Mouse (Mus musculus): ENCODE measurements at regions not wholly inside any gene's neighbourhood (a gene's known extent, or its start where the extent isn't known, plus 50 kb on each side); places are given as distances from the start of the nearest gene placed in this dataset.

DNA sequence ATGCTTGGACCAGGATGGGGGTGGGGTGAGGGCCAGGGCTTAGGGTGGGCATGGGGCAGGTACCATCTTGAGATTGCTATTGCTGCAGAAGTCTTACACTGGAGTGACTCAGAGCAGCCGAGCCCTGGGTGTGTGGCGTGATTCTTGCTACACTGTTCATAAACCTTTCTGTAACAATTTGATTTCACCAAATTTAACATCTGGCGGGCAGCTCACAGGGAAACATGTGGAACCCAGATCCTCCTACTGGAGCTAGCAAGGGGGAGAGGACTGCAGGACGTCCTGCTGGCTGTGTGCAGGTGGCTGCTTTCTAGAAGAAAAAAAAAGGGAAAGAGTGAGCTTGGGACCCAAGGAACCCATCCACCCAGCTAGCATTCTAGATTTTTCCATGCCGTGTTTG, 719.7 kb downstream of the Vrk1 start:
- no peak for DNase-seq (ENCODE audit: low read depth)

DNA sequence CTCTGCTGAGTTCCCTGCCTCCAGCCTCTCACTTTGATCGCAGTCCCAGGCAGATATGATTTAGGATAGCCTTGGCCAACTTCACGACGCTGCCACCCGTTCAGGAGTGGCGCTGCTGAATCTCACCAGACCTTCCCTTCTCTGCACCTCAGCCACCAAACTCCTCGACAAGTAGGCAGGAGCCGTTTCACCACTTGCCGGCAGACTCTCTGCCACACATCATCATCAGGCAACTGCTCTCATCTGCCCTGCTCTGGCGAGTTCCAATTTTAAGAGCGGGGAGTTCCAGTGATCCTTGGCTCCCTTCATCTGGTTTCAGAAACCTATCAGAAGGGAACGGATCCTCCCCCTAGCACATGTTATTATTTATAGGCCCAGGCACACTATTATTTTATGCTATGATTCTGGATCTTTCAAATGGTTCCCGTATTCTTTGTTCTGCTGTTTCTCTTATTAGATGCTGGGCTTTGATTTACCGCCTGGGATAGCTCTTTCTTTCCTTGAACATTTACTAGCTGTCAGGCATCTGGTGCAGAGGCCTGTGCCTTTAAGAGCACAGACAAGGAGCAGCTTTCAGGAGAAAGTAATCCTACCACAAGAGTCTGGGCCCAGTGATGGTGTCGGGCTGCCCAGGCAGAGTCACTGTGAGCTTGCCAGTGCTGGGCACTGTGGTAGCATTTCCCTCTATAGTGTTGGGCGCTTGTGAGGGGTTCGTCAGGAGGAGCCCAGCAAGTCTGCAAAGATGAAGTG, 722.3 kb downstream of the Vrk1 start:
- no peak for DNase-seq (ENCODE audit: low read depth)

DNA sequence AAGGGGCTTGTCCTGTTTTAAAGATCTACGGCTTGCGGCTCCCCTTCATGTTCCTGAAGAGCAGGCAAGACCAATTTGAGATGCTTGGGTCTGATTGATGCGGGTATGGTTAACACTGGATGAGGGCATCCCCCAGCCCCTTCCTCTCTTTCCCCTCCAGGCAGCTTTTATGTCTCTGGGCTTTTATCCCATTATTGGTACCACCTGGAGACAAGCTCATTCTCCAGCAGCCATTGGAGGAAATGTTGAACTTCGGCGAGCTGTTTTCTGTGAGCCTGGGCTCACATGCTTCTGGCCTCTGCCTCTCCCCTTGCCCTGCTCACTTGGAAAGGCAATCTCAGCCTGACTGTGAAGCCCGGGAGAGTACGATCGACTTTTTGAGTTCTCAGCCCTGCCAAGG, 738.7 kb downstream of the Vrk1 start:
- no peak for DNase-seq (ENCODE audit: low read depth)

DNA sequence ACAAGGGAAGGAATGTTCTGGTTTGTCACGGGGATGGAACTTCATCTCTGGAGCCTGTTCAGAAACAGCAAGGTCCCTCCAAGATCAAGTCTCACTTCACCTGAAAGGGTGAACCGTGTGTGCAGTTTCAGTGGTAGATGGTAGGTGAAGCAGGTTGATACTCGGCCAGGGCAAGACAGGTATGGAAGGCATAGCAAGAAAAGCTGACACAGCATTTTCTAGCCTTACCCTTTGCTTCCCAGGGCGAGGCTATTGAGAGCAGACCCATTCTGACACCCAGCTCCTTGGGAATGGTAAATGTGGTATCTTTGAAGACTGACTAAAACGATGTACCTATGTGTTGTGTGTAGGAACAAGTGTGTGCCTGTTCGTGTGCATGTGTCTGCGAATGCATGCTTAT, 724.9 kb upstream of the 3110018I06Rik start:
- DNase-seq (ENCODE audit: low read depth): no peak

DNA sequence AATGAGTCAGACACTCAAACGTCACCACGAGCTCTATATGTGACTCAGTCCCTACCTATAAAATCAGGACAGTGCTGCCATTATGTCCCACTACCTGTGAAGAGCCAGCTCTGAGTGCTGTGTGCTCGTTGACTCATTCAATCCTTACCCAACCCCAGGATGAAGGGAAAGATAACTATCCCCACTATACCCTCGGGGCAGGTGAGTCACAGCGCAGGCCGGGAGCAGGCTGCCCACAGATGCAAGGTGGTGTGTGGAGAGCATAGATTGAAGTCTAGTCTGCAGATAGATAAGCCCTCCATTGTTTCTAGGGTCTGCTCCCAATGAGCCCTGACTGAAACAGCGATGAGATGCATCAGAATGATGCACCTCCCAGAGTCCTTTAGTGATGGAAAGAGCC, 723.9 kb upstream of the 3110018I06Rik start:
- DNase-seq (ENCODE audit: low read depth): no peak

DNA sequence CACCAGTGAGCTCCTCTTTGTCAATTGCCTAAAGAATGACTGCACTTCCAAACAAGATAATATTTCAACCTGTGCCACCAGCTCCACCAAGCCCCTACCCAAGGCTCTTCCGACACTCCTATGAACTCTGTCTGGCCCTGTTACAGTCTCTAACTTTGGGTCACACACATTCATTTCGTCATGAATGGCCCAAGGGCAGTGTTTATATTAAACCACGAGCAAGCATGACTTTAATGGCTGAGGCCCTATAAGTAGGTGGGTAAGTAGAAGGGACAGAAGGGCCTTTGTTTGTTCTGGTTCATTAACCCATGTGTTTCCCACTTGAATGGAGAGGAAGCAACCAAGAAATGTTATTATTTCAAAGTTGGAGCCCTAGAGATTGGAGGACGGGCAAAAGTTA, 714.9 kb upstream of the 3110018I06Rik start:
- no peak for DNase-seq (ENCODE audit: low read depth)

DNA sequence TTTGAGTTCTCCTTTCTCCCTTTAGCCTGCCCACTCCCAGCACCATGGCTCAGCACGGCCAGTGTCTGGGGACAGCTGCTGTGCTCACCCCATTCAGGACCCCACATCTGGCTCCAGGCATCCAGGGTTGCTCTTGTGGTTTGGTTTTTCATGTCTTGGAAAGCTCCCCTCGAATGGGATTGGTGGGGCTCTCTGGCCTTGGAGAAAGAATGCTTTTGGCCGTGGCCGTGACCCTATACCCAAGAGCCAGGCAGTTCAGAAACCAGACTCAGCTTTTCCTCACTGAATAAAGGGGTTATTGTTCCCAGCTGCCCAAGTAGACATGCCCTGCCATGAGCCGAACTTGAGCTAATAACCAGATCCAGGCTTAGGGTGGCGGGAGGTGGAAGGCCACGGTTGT, 691.8 kb upstream of the 3110018I06Rik start:
- DNase-seq (ENCODE audit: low read depth): peak; percentile 39

DNA sequence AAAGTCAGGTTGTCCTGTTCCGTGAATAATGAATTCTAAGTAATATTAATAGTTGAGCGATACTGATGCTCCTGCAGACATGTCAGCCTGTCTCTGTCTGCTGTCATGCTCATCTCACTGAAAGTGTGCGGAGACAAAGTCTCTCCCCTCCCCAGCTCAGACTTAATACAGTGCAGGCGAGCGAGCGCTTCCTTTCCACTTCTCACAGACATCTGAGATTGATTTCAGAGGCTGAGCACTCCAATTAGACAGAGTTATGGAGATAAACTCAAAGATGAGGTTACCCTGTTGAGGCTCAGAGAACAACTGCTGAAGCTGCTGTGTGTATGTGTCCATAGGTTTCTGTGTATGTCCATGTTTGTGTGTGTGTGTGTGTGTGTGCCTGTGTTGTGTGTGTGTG, 668.7 kb upstream of the 3110018I06Rik start:
- no peak for DNase-seq (ENCODE audit: low read depth)

DNA sequence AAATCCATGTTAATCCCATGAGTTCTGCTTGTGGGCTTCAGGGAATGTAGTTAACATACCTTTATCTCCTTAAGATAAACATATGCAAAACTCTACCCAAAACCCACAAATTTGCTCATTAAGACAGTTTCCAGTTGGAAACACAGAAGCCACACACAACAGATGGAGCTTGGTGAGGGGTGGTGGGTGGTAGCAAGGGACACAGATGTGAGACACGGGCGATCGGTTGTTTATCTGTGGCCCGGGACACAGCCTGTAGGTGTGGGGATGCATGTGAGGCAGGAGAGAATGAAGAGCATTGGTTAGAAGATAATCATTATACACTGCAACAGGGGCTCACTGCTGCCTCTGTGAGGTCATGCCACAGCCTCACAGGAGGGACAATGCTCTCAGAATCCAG, 666.1 kb upstream of the 3110018I06Rik start:
- no peak for DNase-seq (ENCODE audit: low read depth)

DNA sequence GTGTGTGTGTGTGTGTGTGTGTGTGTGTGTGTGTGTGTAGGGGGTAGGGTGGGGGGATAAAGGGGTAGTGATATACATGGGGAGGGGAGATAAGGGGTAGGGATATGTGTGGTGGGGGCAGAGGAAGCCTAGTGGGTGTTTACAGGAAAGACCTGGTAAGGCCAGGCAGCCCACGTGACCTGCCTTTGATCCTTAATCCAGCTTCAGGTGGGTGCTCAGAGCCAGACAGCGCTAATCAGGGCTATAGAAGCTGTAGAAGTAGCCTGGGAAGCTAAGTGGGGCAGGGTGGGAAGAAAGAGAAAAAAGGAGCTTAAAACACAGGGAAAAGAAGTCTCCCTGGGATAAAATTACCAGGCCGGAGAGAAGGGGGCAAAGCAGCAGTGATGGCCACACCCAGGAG, 659.9 kb upstream of the 3110018I06Rik start:
- no peak for DNase-seq (ENCODE audit: low read depth)

DNA sequence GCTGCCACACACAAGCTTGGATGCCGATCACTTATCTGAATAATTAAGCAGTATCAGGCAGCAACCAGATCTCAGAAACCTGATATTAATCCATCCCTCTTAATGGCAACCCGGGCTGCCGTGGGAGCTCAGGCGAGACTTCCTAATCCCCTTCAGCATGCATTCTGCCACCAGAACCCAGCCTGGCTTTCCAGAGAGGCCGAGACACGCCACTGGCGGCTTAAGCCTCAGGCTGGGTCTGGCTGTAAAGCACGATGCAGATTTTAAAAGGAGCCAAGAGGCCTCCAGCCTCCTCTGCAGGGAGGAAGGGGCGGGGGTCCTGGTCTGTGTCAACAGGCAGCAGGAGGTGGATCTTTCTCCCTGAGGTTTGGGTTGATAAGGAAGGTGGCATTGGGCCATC, 659.1 kb upstream of the 3110018I06Rik start:
- DNase-seq (ENCODE audit: low read depth): no peak

DNA sequence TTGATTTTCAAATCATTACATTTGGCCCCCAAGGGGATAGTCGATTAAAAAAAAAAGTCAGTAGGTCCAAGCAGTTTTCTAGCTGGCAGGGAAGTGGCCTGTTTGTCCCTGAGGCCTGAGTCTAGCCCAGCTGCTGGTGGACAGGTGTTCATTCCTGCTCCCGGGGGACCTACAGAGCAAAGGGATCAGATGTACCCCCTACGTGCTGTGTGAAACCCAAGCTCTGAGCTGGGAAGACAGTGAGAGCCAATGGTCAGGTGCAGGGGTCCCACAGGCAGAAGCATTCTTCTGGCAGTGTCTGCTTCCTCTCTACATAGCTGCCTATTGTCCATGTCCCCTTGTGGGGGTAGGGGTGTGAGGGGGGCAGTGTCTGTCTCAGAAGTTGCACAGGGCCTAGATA, 653.2 kb upstream of the 3110018I06Rik start:
- DNase-seq (ENCODE audit: low read depth): no peak

DNA sequence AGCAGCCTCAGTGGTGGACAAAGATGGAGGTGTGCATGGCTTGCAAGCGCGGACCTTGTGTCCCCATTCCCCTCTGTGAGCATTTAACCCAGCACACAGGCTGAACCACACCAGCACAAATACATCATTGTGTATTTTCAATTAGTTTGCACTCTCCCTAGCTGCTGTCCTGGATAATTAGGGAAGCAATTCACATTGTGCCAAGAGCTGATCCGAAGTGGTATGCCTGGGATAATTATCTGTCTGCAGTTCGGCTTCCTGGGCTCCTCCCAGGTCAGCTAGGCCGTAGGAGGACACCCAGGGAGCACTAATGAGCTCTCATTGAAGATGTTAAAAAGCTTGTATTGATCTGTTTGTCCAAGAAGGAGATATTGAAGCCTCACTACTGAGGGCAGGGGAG, 648.8 kb upstream of the 3110018I06Rik start:
- DNase-seq (ENCODE audit: low read depth): no peak

DNA sequence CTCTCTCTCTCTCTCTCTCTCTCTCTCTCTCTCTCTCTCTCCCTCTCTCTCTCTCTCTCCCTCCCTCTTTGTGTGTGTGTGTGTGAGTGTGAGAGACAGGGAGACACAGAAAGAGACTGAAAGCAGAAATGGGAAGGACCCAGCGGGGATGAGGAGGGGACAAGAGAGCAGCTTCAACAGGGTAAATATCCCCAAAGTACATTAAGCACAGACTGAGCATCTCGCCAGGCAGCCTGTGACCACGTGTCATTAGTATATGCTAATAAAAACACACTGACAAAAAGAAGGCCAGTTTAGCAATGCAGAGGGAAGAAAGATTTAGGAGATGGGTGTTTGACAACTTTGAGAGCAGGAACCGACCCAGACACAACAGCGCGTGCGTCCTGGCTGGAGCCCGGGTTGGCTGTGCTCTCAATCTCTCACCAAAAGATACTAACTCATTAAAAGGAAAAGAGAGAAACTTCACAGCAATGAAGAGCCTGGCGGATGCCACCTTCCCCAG, 648.2 kb upstream of the 3110018I06Rik start:
- DNase-seq (ENCODE audit: low read depth): no peak

DNA sequence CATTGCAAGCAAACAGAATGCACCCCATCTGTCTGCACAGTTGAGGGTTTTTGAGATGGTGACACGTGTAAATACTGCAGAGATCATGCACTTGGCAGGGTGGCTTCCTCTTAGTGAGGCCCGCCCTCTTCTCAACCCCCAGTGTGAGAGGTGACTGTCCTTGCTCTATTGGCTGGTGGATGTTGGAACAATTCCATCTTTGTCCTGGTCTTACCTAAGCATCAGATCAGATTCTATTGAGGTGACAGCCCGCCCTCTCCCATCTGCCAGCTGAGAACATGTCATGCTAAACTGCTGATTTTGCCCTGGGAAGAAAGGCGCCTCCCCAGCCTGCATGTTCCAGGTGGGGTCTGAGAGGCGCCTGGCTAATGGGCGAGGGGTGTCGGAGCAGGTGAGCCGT, 646.4 kb upstream of the 3110018I06Rik start:
- no peak for DNase-seq (ENCODE audit: low read depth)

DNA sequence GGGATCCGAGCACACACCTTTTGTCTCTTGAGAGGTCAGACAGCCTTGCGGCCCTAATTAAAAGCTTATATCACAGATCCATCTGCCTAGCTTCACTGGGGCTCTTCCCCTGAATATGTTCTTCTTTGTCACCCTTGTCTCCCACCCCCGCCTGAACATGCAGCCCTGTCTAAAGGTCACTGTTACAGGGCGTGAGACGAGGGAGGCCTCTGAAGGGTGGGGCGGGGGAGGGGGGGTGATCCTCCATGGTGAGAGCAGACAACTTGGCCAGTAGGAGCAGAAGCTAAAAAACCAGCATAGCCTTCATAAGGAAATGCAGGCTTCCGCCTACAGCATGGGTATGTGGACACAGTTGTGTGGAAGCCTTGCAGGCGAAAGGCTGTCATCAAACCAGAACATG, 646.0 kb upstream of the 3110018I06Rik start:
- no peak for DNase-seq (ENCODE audit: low read depth)

DNA sequence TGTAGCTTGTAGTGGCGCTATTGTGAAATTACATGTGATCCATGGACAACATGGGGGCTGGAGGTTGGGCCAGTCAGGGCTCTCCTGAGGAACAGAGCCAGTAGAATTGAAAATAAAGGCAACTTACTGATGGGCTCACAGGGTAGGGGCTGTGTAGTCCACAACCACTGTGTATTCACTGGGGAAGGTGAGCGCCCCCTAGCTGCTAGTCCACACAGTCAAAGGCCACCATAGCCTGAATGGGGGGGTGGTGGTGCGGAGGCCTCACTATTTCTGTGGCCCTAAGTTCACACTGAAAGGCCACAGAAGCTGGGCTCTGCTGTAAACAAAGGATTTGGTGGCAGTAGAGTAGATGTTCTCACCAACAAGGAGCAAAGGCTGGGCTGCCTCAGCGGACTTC, 636.8 kb upstream of the 3110018I06Rik start:
- no peak for DNase-seq (ENCODE audit: low read depth)

DNA sequence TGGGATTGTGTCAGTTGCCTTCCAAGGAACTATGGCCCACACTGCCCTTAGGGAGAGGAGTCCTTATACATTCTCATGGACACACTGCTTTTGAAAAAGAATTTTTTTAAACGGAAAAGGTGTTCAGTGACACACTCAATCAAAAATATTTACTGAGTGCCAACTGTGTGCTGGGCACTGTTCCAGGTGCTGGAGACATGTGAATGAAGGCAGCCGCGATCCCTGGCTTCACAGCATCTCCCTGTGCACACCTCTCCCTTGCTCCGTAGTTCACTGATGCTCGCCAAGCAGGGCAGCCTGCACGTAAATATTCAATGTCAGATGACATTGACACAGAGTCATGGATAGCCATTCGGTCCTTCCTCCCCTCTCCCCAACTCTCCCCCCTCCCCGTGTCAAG, 635.7 kb upstream of the 3110018I06Rik start:
- DNase-seq (ENCODE audit: low read depth): no peak

DNA sequence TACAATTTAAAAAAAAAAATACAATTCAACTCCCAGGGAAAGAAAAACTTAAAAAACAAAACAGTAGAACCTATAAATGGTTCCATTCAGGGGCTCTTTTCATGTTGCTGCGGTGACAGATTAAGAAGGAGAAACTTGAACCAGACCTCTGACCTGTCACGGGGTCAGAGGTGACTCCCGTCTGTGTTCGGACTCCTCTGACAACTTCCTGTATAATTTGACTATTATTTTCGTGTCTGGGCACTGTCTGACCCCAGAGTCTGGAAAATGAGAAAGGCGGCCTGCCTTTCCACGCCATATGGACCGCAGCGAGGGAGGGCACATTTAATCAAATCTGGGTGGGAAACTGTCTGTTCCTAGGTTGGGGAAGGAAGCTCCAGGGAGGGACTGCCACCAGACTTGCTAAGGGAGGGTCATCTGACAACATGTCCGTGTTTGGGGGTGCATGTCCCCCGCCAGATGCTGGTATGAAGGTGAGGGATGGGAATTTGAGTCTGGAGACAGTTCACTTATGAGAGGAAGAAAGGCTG, 634.7 kb upstream of the 3110018I06Rik start:
- DNase-seq (ENCODE audit: low read depth): no peak

DNA sequence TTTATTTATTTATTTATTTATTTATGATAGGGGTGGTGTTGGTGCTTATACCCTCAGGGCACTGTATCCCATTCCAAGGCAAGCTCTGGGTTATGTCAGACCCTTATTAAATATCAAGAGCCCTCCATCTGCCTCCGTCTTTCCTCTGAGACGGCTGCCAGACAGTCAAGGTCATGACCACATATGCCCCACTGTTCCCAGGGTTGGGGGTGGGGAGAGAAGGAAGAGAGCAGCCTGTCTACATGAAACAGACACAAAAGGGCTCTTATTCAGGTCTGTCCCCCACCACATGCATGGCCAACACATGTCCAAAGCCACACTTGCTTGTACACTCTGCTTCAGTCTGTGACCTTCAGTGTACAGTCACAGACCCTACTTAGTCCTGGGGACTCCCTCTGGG, 632.9 kb upstream of the 3110018I06Rik start:
- DNase-seq (ENCODE audit: low read depth): no peak

DNA sequence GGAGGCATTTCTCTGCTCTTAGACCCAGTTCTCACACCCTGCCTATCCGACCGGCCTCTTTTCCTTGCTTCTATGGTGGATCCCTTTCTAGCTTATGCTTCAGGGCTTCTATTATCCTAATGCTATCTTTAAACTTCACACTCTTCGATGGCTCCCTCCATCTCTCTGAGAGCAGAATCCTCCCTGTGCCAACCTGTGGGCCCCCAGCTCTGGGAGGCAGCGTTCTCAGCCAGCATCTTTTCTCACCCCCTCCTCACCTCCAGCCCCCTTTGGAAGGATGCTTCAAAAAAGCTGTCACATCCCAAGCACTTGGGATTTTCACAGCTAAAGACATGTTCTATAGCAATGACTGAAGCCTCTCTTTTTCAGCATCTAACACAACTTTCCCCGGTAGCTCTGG, 626.8 kb upstream of the 3110018I06Rik start:
- DNase-seq (ENCODE audit: low read depth): no peak

DNA sequence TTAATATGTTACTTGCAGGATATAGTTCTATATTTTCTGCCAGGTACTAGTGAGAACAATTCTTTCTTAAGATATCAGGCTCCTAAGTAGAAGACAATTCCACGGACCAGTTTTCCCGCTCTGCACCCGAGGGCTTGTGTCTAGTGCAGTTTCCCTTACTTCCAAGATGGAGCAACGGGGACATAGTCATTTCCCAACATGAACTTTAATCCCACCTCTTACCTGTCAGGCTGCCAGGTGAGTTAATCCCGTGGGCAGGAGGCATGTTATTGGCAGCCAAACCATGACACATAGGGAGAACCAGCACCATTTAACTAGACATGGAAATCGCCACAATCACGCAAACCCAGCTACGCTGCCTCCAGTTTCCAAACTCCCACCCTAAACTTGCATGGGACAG, 624.4 kb upstream of the 3110018I06Rik start:
- DNase-seq (ENCODE audit: low read depth): no peak

DNA sequence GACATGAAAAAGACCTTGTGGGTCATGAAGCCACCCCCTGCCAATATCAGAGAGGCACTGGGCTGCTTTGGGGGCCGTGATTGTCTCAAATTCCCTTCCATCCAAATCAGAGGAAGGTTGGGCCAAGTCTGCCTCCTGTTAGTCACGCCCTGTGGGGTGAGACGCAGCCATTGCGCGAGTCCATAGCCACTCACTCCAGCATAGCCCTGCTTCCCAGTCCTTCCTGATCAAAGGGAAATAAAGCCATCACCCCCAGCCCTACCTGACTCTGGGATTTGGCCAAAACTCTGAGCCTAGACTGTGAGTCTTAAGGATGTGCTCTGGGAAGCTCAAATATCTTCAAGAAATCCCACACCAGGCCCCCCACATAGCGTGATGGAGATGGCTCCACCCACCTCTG, 620.4 kb upstream of the 3110018I06Rik start:
- no peak for DNase-seq (ENCODE audit: low read depth)

DNA sequence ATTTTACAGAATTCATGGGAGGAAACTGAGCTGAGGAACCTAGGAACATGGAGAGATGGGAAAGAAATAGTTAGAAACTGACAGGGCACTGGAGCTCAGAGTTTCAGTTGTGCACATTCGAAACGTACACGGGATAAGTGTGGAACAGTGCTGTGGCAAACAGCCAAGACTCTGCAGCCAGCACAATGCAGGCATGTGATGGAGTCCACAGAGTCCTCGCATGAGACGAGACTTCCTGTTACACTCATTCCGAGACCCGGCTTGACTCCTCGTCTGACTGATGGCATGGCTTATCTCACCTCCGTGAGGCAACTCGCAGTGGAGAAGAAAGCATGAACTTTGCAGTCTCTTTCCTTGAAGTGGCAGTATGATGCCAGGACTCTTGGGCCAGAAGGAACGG, 617.0 kb upstream of the 3110018I06Rik start:
- DNase-seq (ENCODE audit: low read depth): no peak
